Mouse (Mus musculus) spleen, postnatal 10 days (tissue): ENCODE results near the gene Rad51b.
A peak's percentile ranks its signal among the peaks of the same experiment; 100 is the strongest.

Source experiments
- DNase-seq, 2 experiments: peaks; one replicate each; pipeline ENCODE4 v3.0.0; 2021 to 2022; ENCODE audit warnings: low spot score in 2 of 2

The Rad51b gene

GRCm38 (mm10) chr12:79380190-79380589 lies 83.1 kb downstream of the Rad51b start:
- no peak for DNase-seq

GRCm38 (mm10) chr12:79381489-79381888 lies 84.4 kb downstream of the Rad51b start:
- no peak for DNase-seq

GRCm38 (mm10) chr12:79382416-79382815 lies 85.3 kb downstream of the Rad51b start:
- no peak for DNase-seq

- peak in 1 of 2 experiments; percentile 23 for DNase-seq
These were observed 86.5 kb downstream of the Rad51b start for GRCm38 (mm10) chr12:79383583-79383982.

- peak in 1 of 2 experiments; percentile 22 for DNase-seq
These were observed 87.7 kb downstream of the Rad51b start for GRCm38 (mm10) chr12:79384787-79385186.

- DNase-seq = no peak
These were observed 88.1 kb downstream of the Rad51b start for GRCm38 (mm10) chr12:79385199-79385598.

- no peak for DNase-seq
These were observed 90.8 kb downstream of the Rad51b start for GRCm38 (mm10) chr12:79387886-79388285.

GRCm38 (mm10) chr12:79389251-79389650 lies 92.2 kb downstream of the Rad51b start:
- DNase-seq = no peak

GRCm38 (mm10) chr12:79389971-79390370 lies 92.9 kb downstream of the Rad51b start:
- no peak for DNase-seq

GRCm38 (mm10) chr12:79393636-79394035 lies 96.6 kb downstream of the Rad51b start:
- no peak for DNase-seq

- DNase-seq = no peak
These were observed 106.9 kb downstream of the Rad51b start for GRCm38 (mm10) chr12:79403992-79404391.

GRCm38 (mm10) chr12:79404494-79404893 lies 107.4 kb downstream of the Rad51b start:
- DNase-seq = no peak

- DNase-seq = no peak
These were observed 111.6 kb downstream of the Rad51b start for GRCm38 (mm10) chr12:79408677-79409076.

GRCm38 (mm10) chr12:79409126-79409860 lies 112.2 kb downstream of the Rad51b start:
- no peak for DNase-seq

- no peak for DNase-seq
These were observed 115.9 kb downstream of the Rad51b start for GRCm38 (mm10) chr12:79412894-79413507.

- no peak for DNase-seq
These were observed 120.3 kb downstream of the Rad51b start for GRCm38 (mm10) chr12:79417360-79417759.

GRCm38 (mm10) chr12:79420605-79421004 lies 123.5 kb downstream of the Rad51b start:
- DNase-seq = no peak

- no peak for DNase-seq
These were observed 132.6 kb downstream of the Rad51b start for GRCm38 (mm10) chr12:79429507-79430291.

GRCm38 (mm10) chr12:79431138-79431537 lies 134.1 kb downstream of the Rad51b start:
- no peak for DNase-seq

- no peak for DNase-seq
These were observed 136.8 kb downstream of the Rad51b start for GRCm38 (mm10) chr12:79433724-79434442.

GRCm38 (mm10) chr12:79435474-79435873 lies 138.4 kb downstream of the Rad51b start:
- DNase-seq = no peak

- no peak for DNase-seq
These were observed 139.0 kb downstream of the Rad51b start for GRCm38 (mm10) chr12:79436035-79436434.
